Mouse (Mus musculus) kidney, adult 2 months (tissue): ENCODE data around the gene Cbx8.

Experiments
- CTCF ChIP-seq: fragments of 200-500 bp; conservative IDR thresholded peaks from 2 replicates; pipeline ENCODE4 v1.5.1; 2011; ENCODE audit warnings: low read depth, mild to moderate bottlenecking, control low read depth, low read length, moderate library complexity, mixed read lengths; ENCODE audit not compliant: insufficient read depth, insufficient read length
- POLR2A ChIP-seq: fragments of 200-500 bp; IDR thresholded peaks from one replicate; pipeline ENCODE4 v1.6.1; 2011; ENCODE audit warnings: low read depth, low read length, control low read depth

DNA sequence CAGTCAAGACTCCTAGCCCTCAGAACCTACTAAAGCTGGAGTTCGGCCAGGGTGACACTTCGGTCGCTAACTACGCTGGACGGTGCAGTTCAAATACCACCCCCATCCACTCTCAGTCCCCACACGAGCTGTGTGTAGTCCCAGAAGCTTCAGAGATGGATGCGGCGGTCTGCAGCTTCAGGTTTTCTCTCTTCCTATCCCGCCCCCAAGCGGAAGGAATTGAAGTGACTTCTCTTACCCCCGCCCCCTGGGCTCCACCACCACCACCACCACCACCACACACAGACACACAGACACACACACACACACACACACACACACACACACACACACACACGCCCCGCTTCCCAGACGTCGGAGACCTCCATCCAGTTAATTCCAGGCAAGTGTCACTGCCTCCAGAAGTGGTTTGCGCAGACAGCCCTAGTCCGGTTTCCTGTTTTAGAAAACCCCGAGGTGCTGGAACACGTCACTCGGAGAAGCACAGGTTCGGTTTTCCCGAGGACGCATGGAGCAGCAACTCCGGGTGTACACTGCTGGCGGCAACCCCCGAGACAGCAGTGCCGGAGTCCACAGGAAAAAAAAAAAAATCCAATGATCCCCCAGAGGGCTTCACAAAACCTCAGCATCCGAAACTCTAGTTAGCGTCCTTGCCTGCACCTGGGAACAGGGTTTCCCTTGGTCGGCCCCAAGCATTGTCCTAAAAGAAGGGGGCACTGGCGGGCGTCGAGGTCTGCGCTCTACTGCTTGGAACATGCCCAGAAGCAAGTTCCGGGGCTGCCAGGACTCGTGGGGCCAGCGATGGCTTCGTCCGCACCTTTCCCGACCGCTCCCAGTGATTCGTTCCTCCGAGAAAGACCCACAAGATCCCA, 6.7 kb upstream of the Cbx8 start:
- TF ChIP-seq POLR2A (no peak), CTCF (0 out of 2 replicates have a peak, but pooled peaks have one; percentile 6)
